Mouse (Mus musculus) thymus, adult 2 months (tissue): ENCODE data around the gene Tmem11.

Experiments
- CTCF ChIP-seq: fragments of 200-500 bp; IDR thresholded peaks from 2 replicates; pipeline ENCODE4 v1.5.1; 2012; ENCODE audit warnings: mild to moderate bottlenecking, control low read depth, low read length, moderate library complexity, borderline replicate concordance; ENCODE audit not compliant: control insufficient read depth, poor library complexity, insufficient read depth; ENCODE audit errors: extremely low read depth
- POLR2A ChIP-seq: fragments of 200-500 bp; IDR thresholded peaks from 2 replicates; pipeline ENCODE4 v1.6.1; 2012; ENCODE audit warnings: mild to moderate bottlenecking, low read length, control low read depth, moderate library complexity; ENCODE audit not compliant: control insufficient read depth, poor library complexity, insufficient read depth; ENCODE audit errors: extremely low read depth

- TF ChIP-seq CTCF (peak; percentile 41; the same call in 1 of the 2 replicates), POLR2A (no peak)
These were observed 48.2 kb upstream of the Tmem11 start for GRCm38 (mm10) chr11:60927264-60927663.
